Mouse (Mus musculus) embryonic facial prominence, embryonic 11.5 days (tissue): Measurements from ENCODE around the gene Il10. TPM values are rescaled to one million over a fixed set of nuclear protein-coding genes. Genes with fewer than 3 reads are reported as not detected.

Experiments
- ATAC-seq: fragments of 200-750 bp; cut with Nextera tagmentation; replicated peaks from 2 replicates; pipeline ENCODE4 v1.8.0; 2017; ENCODE audit warnings: low read depth; ENCODE audit not compliant: insufficient number of reproducible peaks, low FRiP score, low TSS enrichment
- DNase-seq: peaks from one replicate; pipeline ENCODE4 v3.0.0-alpha.2; 2015; ENCODE audit warnings: low spot score
- H3K27ac ChIP-seq: fragments of 300-500 bp; sonication (generic); replicated peaks from 2 replicates; pipeline ENCODE4 v1.5.1; 2014; ENCODE audit warnings: mild to moderate bottlenecking, low read depth, low read length, control low read depth
- H3K27me3 ChIP-seq: fragments of 300-500 bp; sonication (generic); 2 replicates; pipeline ENCODE4 v1.6.1; 2014; ENCODE audit warnings: mild to moderate bottlenecking, low read length, moderate library complexity, mixed read lengths; ENCODE audit not compliant: control insufficient read depth, insufficient read depth
- H3K36me3 ChIP-seq: fragments of 300-500 bp; sonication (generic); replicated peaks from 2 replicates; pipeline ENCODE4 v1.6.1; 2014; ENCODE audit warnings: low read depth, mild to moderate bottlenecking, low read length, moderate library complexity, mixed read lengths; ENCODE audit not compliant: control insufficient read depth, insufficient read depth
- H3K4me1 ChIP-seq: fragments of 300-500 bp; sonication (generic); 2 replicates; pipeline ENCODE4 v1.6.1; 2014; ENCODE audit warnings: low read length, mixed read lengths; ENCODE audit not compliant: control insufficient read depth, insufficient read depth
- H3K4me2 ChIP-seq: fragments of 300-500 bp; sonication (generic); 2 replicates; pipeline ENCODE4 v1.6.1; 2014; ENCODE audit warnings: low read depth, mild to moderate bottlenecking, control low read depth, low read length, moderate library complexity
- H3K4me3 ChIP-seq: fragments of 300-500 bp; sonication (generic); 2 replicates; pipeline ENCODE4 v1.5.1; 2014; ENCODE audit warnings: low read depth, low read length, control low read depth
- H3K9ac ChIP-seq: fragments of 300-500 bp; sonication (generic); replicated peaks from 2 replicates; pipeline ENCODE4 v1.6.1; 2014; ENCODE audit warnings: mild to moderate bottlenecking, control low read depth, low read length
- H3K9me3 ChIP-seq: fragments of 300-500 bp; sonication (generic); replicated peaks from 2 replicates; pipeline ENCODE4 v1.6.1; 2016; ENCODE audit warnings: mild to moderate bottlenecking, low read length, inconsistent platforms, mixed read lengths; ENCODE audit not compliant: control insufficient read depth
- WGBS: fragments of 180-500 bp; shearing (Covaris S2); extraction: QIAGEN DNeasy Blood & Tissue Kit; methylation state at CpG from one replicate; pipeline ENCODE4 v1.1.7; 2014; 5-methylcytosine and 5-hydroxymethylcytosine counted together
- polyA plus RNA-seq: library from polyadenylated mRNA; unstranded; fragments of >200 nt; fragmentation: Nextera tagmentation; extraction: Ambion mirVana; gene quantifications from 2 replicates; pipeline ENCODE4 v1.2.1, GENCODE M21; 2014

Gene Il10
- polyA plus RNA-seq, 1 experiment from 2014 or later, result not detected

- H3K4me2 ChIP-seq, result no peak overlapping the region
- H3K4me1 ChIP-seq, result no peaks in the 10 kb centered on the region
- no peak for DNase-seq
- H3K27me3 ChIP-seq, result no peaks in the 10 kb centered on the region
- WGBS, result 53% methylated on average over 7 of the region's 7 CpGs
- H3K4me3 ChIP-seq, result no peak overlapping the region
- ATAC-seq, result no peak
- H3K9ac ChIP-seq, result no peak overlapping the region
- no peaks in the 10 kb centered on the region for H3K36me3 ChIP-seq
- no peak overlapping the region for H3K27ac ChIP-seq
- no peaks in the 10 kb centered on the region for H3K9me3 ChIP-seq
These were observed 10.6 kb downstream of the Il10 start for GRCm38 (mm10) chr1:131030261-131030660.

GRCm38 (mm10) chr1:131031267-131031666 is 11.6 kb downstream of the Il10 start:
- H3K4me2 ChIP-seq, result no peak overlapping the region
- DNase-seq (peak; percentile 30), ATAC-seq (no peak)
- WGBS, result 28% methylated on average over 3 of the region's 3 CpGs
- H3K4me3 ChIP-seq, result no peak overlapping the region
- H3K27me3 ChIP-seq, result no peaks in the 10 kb centered on the region
- no peaks in the 10 kb centered on the region for H3K36me3 ChIP-seq
- no peaks in the 10 kb centered on the region for H3K4me1 ChIP-seq
- no peak overlapping the region for H3K27ac ChIP-seq
- no peak overlapping the region for H3K9ac ChIP-seq
- no peaks in the 10 kb centered on the region for H3K9me3 ChIP-seq

GRCm38 (mm10) chr1:131038001-131038400 is 18.4 kb downstream of the Il10 start:
- no peaks in the 10 kb centered on the region for H3K4me1 ChIP-seq
- ATAC-seq (no peak), DNase-seq (no peak)
- 90% methylated on average over 5 of the region's 5 CpGs for WGBS
- H3K9me3 ChIP-seq, result no peaks in the 10 kb centered on the region
- no peak overlapping the region for H3K27ac ChIP-seq
- no peaks in the 10 kb centered on the region for H3K36me3 ChIP-seq
- H3K9ac ChIP-seq, result no peak overlapping the region
- H3K4me3 ChIP-seq, result no peak overlapping the region
- no peaks in the 10 kb centered on the region for H3K27me3 ChIP-seq
- H3K4me2 ChIP-seq, result no peak overlapping the region

GRCm38 (mm10) chr1:131038415-131039017 is 18.9 kb downstream of the Il10 start:
- Histone ChIP-seq H3K9me3 (no peaks in the 10 kb centered on the region), H3K4me3 (no peak overlapping the region), H3K9ac (no peak overlapping the region), H3K36me3 (no peaks in the 10 kb centered on the region), H3K27me3 (no peaks in the 10 kb centered on the region), H3K4me2 (no peak overlapping the region), H3K27ac (no peak overlapping the region), H3K4me1 (no peaks in the 10 kb centered on the region)
- DNase-seq (no peak), ATAC-seq (no peak)
- 89% methylated on average over 10 of the region's 10 CpGs for WGBS

- no peaks in the 10 kb centered on the region for H3K9me3 ChIP-seq
- ATAC-seq (no peak), DNase-seq (no peak)
- H3K4me2 ChIP-seq, result no peak overlapping the region
- H3K4me1 ChIP-seq, result no peaks in the 10 kb centered on the region
- no peak overlapping the region for H3K9ac ChIP-seq
- no peaks in the 10 kb centered on the region for H3K27me3 ChIP-seq
- no peak overlapping the region for H3K27ac ChIP-seq
- H3K4me3 ChIP-seq, result no peak overlapping the region
- 89% methylated on average over 5 of the region's 5 CpGs for WGBS
- H3K36me3 ChIP-seq, result no peaks in the 10 kb centered on the region
These were observed 19.8 kb downstream of the Il10 start for GRCm38 (mm10) chr1:131039479-131039878.

- Histone ChIP-seq H3K36me3 (no peaks in the 10 kb centered on the region), H3K4me2 (no peak overlapping the region), H3K9ac (no peak overlapping the region), H3K4me3 (no peak overlapping the region), H3K27me3 (no peaks in the 10 kb centered on the region), H3K27ac (no peak overlapping the region), H3K9me3 (no peaks in the 10 kb centered on the region), H3K4me1 (no peaks in the 10 kb centered on the region)
- 58% methylated on average over 2 of the region's 2 CpGs for WGBS
- DNase-seq (no peak), ATAC-seq (no peak)
These were observed 22.6 kb downstream of the Il10 start for GRCm38 (mm10) chr1:131042263-131042662.

- Histone ChIP-seq H3K9ac (no peak overlapping the region), H3K9me3 (no peaks in the 10 kb centered on the region), H3K27ac (no peak overlapping the region), H3K27me3 (no peaks in the 10 kb centered on the region), H3K4me1 (no peaks in the 10 kb centered on the region), H3K4me2 (no peak overlapping the region), H3K4me3 (no peak overlapping the region), H3K36me3 (no peaks in the 10 kb centered on the region)
- ATAC-seq (no peak), DNase-seq (no peak)
- WGBS, result 80% methylated on average over 3 of the region's 3 CpGs
These were observed 23.1 kb downstream of the Il10 start for GRCm38 (mm10) chr1:131042721-131043120.

GRCm38 (mm10) chr1:131043636-131044035 is 24.0 kb downstream of the Il10 start:
- no peak overlapping the region for H3K27ac ChIP-seq
- WGBS, result 89% methylated on average over 4 of the region's 4 CpGs
- ATAC-seq (no peak), DNase-seq (no peak)
- no peak overlapping the region for H3K4me3 ChIP-seq
- no peaks in the 10 kb centered on the region for H3K9me3 ChIP-seq
- H3K4me1 ChIP-seq, result no peaks in the 10 kb centered on the region
- H3K27me3 ChIP-seq, result no peaks in the 10 kb centered on the region
- H3K9ac ChIP-seq, result no peak overlapping the region
- no peak overlapping the region for H3K4me2 ChIP-seq
- H3K36me3 ChIP-seq, result no peaks in the 10 kb centered on the region
